Mouse (Mus musculus): ENCODE measurements around the gene Olfr198.
"Not testable (repeated sequence)": the region's sequence is repeated elsewhere in the genome, so short reads cannot be mapped to it uniquely, and the experiment has no call there.

Gene Olfr198

GRCm38 (mm10) chr16:59203433-59203832 is at the start of gene Olfr198:
Gene Olfr198 (minus strand): TSS chr16:59203533.
- DNase-seq = not testable (repeated sequence)

GRCm38 (mm10) chr16:59249684-59250083 is 46.4 kb upstream of the Olfr198 start:
- no peak for DNase-seq

GRCm38 (mm10) chr16:59219667-59220066 is 16.3 kb upstream of the Olfr198 start, which contains the start of gene Olfr199:
Gene Olfr199 (minus strand): TSS chr16:59219767.
- not testable (repeated sequence) for DNase-seq

- not testable (repeated sequence) for DNase-seq
Measured at GRCm38 (mm10) chr16:59217861-59218260, 14.5 kb upstream of the Olfr198 start.

- no peak for DNase-seq
Measured at GRCm38 (mm10) chr16:59170354-59170753, 33.0 kb downstream of the Olfr198 start, which contains the start of gene Olfr196. Gene Olfr196 (minus strand): TSS chr16:59170454.

GRCm38 (mm10) chr16:59151996-59152395 is 51.3 kb downstream of the Olfr198 start:
- no peak for DNase-seq

All from thymus, postnatal 4 days (tissue).